Mouse (Mus musculus) hindbrain, embryonic 14.5 days (tissue): ENCODE results near the gene Thumpd3. TPM values are rescaled to one million over a fixed set of nuclear protein-coding genes. Genes with fewer than 3 reads are reported as not detected.

ENCODE experiments used
- ATAC-seq: fragments of 200-750 bp; cut with Nextera tagmentation; 2 replicates; pipeline ENCODE4 v1.8.0; 2017; ENCODE audit warnings: moderate number of reproducible peaks, mild to moderate bottlenecking, moderate TSS enrichment, moderate library complexity; ENCODE audit not compliant: low FRiP score
- DNase-seq: peaks from one replicate; pipeline ENCODE4 v3.0.0-alpha.2; 2015; ENCODE audit warnings: low spot score
- H3K27ac ChIP-seq: fragments of 300-500 bp; sonication (generic); 2 replicates; pipeline ENCODE4 v1.5.1; 2014; ENCODE audit warnings: mild to moderate bottlenecking, moderate library complexity
- H3K27me3 ChIP-seq: fragments of 300-500 bp; sonication (generic); 2 replicates; pipeline ENCODE4 v1.6.1; 2014; ENCODE audit warnings: mild to moderate bottlenecking, low read length, mixed read lengths; ENCODE audit not compliant: control insufficient read depth, insufficient read depth
- H3K36me3 ChIP-seq: fragments of 300-500 bp; sonication (generic); replicated peaks from 2 replicates; pipeline ENCODE4 v1.6.1; 2014; ENCODE audit not compliant: control insufficient read depth, insufficient read depth
- H3K4me1 ChIP-seq: fragments of 300-500 bp; sonication (generic); replicated peaks from 2 replicates; pipeline ENCODE4 v1.6.1; 2014; ENCODE audit warnings: antibody characterized with exemption, low read length, mixed read lengths; ENCODE audit not compliant: control insufficient read depth, insufficient read depth
- H3K4me2 ChIP-seq: fragments of 300-500 bp; sonication (generic); replicated peaks from 2 replicates; pipeline ENCODE4 v1.6.1; 2014; ENCODE audit warnings: mild to moderate bottlenecking, moderate library complexity
- H3K4me3 ChIP-seq: fragments of 300-500 bp; sonication (generic); replicated peaks from 2 replicates; pipeline ENCODE4 v1.5.1; 2014; ENCODE audit warnings: mild to moderate bottlenecking, low read length
- H3K9ac ChIP-seq: fragments of 300-500 bp; sonication (generic); 2 replicates; pipeline ENCODE4 v1.6.1; 2014
- H3K9me3 ChIP-seq: fragments of 300-500 bp; sonication (generic); 2 replicates; pipeline ENCODE4 v1.6.1; 2016; ENCODE audit warnings: low read length; ENCODE audit not compliant: control insufficient read depth
- WGBS: fragments of 180-500 bp; shearing (Covaris S2); extraction: QIAGEN DNeasy Blood & Tissue Kit; methylation state at CpG from one replicate; pipeline ENCODE4 v1.1.7; 2014; 5-methylcytosine and 5-hydroxymethylcytosine counted together
- polyA plus RNA-seq: library from polyadenylated mRNA; unstranded; fragments of >200 nt; fragmentation: Nextera tagmentation; extraction: Ambion mirVana; gene quantifications from 2 replicates; pipeline ENCODE4 v1.2.1, GENCODE M21; 2014

Thumpd3 gene
- polyA plus RNA-seq, 1 experiment from 2014 or later: 45.5 TPM

DNA sequence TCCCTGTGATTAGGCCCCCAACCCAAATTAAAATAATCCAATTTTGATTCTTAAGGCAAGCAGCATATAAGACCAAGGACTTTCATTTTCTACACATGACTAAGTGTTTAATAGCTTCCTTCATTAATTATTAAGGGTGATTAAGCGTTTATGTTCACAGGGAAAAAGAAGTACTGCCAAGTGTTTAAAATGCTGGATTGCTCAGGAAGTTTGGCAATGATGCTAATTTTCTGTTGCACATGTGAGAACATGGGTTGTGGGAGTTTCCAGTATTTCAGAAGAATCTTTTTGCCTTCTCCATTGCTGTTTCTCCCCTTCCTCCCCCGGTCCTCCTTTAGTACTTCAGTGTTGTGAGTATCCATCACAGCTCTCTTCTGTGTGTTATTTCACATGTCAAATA is 12.8 kb upstream of the Thumpd3 start:
- DNase-seq (no peak), ATAC-seq (no peak)
- H3K9ac ChIP-seq: no peak overlapping the region
- H3K36me3 ChIP-seq: no peaks in the 10 kb centered on the region
- H3K27me3 ChIP-seq: no peaks in the 10 kb centered on the region
- H3K27ac ChIP-seq: no peak overlapping the region
- no peak overlapping the region for H3K4me3 ChIP-seq
- 96% methylated on average over 2 of the region's 2 CpGs for WGBS
- H3K4me1 ChIP-seq: 0 out of 2 replicates have a peak, but pooled peaks cover 3% of the 10 kb centered on the region
- no peaks in the 10 kb centered on the region for H3K9me3 ChIP-seq
- H3K4me2 ChIP-seq: no peak overlapping the region

GRCm38 (mm10) chr6:113034466-113034865 is 11.6 kb upstream of the Thumpd3 start:
- H3K4me2 ChIP-seq: no peak overlapping the region
- no peaks in the 10 kb centered on the region for H3K9me3 ChIP-seq
- H3K36me3 ChIP-seq: no peaks in the 10 kb centered on the region
- H3K27ac ChIP-seq: no peak overlapping the region
- 91% methylated on average over 6 of the region's 6 CpGs for WGBS
- no peaks in the 10 kb centered on the region for H3K27me3 ChIP-seq
- no peak for ATAC-seq
- no peak for DNase-seq
- H3K4me1 ChIP-seq: 0 out of 2 replicates have a peak, but pooled peaks cover 3% of the 10 kb centered on the region
- no peak overlapping the region for H3K9ac ChIP-seq
- H3K4me3 ChIP-seq: no peak overlapping the region

- H3K36me3 ChIP-seq: no peaks in the 10 kb centered on the region
- H3K27ac ChIP-seq: no peak overlapping the region
- no peaks in the 10 kb centered on the region for H3K9me3 ChIP-seq
- 74% methylated on average over 4 of the region's 4 CpGs for WGBS
- no peak overlapping the region for H3K4me3 ChIP-seq
- H3K9ac ChIP-seq: no peak overlapping the region
- no peak for DNase-seq
- H3K27me3 ChIP-seq: no peaks in the 10 kb centered on the region
- ATAC-seq: no peak
- 0 out of 2 replicates have a peak, but pooled peaks cover 3% of the 10 kb centered on the region for H3K4me1 ChIP-seq
- H3K4me2 ChIP-seq: no peak overlapping the region
These were observed 9.4 kb upstream of the Thumpd3 start for GRCm38 (mm10) chr6:113036463-113037175.

DNA sequence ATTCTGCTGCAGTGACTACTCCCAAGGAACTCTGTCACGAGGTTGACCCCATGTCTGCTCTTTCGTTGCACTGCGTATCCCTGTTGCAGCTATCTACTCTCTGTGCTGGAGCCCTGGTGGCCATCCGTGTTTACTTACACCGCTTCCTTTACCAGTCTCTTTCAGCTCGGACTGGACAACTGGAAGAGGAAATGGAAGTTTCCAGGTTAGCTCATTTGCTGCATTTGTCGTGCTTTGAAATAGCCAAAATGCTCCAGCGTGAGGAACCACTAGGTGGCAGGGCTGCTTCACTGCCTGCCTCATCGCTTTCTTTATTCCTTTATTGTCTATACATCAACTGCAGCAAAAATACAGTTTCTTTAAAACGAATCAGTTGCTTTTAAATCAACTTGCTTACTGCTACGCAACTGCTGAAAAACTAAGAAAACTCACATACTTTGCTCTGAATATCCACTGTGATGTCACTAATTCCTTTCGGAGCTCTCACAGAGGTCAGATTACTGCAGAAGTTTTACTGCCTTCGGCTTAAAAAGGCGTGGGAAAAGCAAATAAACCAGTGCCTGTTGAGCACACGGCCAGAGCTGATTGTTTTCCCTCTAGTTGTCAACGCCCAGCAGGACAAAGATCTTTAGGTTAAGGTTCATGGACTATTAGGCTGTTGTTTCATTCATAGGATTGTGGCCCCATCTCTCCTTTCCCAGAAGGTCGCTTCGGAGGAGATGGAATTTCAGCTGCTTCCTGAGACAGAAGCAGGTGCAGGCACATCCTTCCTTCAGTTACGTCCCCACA is 7.9 kb upstream of the Thumpd3 start:
- peak overlapping the region; percentile 39 for H3K9ac ChIP-seq
- 11% methylated on average over 19 of the region's 19 CpGs for WGBS
- peak overlapping the region; percentile 43 for H3K27ac ChIP-seq

DNA sequence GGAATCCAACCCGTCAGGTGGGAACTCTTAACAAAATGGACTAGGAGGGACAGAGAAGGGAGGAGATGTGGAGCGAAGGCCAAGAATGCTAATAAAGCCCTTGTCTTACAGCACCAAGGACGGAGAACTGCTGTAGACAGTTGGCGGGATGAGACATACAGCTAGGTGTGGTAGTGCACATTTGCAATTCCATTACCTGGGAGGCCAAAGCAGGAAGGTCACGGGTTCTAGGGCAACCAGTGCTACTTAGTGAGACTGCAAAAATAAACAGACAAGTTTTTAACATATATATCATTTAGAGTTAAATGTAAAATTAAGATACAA is 7.3 kb upstream of the Thumpd3 start:
- H3K4me3 ChIP-seq: no peak overlapping the region
- DNase-seq (no peak), ATAC-seq (no peak)
- peak overlapping the region; percentile 42 for H3K4me2 ChIP-seq
- H3K36me3 ChIP-seq: no peaks in the 10 kb centered on the region
- 0 out of 2 replicates have a peak, but pooled peaks cover 3% of the 10 kb centered on the region for H3K4me1 ChIP-seq
- peak overlapping the region; percentile 39 for H3K9ac ChIP-seq
- no peaks in the 10 kb centered on the region for H3K27me3 ChIP-seq
- peak overlapping the region; percentile 43; the same call in 1 of the 2 replicates for H3K27ac ChIP-seq
- 46% methylated on average over 5 of the region's 5 CpGs for WGBS
- no peaks in the 10 kb centered on the region for H3K9me3 ChIP-seq

More for the DNA sequence above, 7.9 kb upstream of the Thumpd3 start:
- no peaks in the 10 kb centered on the region for H3K36me3 ChIP-seq
- H3K4me1 ChIP-seq: 0 out of 2 replicates have a peak, but pooled peaks cover 3% of the 10 kb centered on the region
- ATAC-seq (peak; percentile 46; the same call in 1 of the 2 replicates), DNase-seq (peak; percentile 83)
- H3K27me3 ChIP-seq: no peaks in the 10 kb centered on the region
- no peaks in the 10 kb centered on the region for H3K9me3 ChIP-seq
- no peak overlapping the region for H3K4me3 ChIP-seq
- H3K4me2 ChIP-seq: peak overlapping the region; percentile 42

- ATAC-seq: no peak
- Histone ChIP-seq H3K9me3 (no peaks in the 10 kb centered on the region), H3K27ac (no peak overlapping the region), H3K27me3 (no peaks in the 10 kb centered on the region), H3K36me3 (no peaks in the 10 kb centered on the region), H3K9ac (no peak overlapping the region), H3K4me3 (no peak overlapping the region), H3K4me1 (peaks cover 6% of the 10 kb centered on the region), H3K4me2 (no peak overlapping the region)
- 87% methylated on average over 2 of the region's 2 CpGs for WGBS
- no peak for DNase-seq
These were observed 5.7 kb upstream of the Thumpd3 start for GRCm38 (mm10) chr6:113040319-113040718.

DNA sequence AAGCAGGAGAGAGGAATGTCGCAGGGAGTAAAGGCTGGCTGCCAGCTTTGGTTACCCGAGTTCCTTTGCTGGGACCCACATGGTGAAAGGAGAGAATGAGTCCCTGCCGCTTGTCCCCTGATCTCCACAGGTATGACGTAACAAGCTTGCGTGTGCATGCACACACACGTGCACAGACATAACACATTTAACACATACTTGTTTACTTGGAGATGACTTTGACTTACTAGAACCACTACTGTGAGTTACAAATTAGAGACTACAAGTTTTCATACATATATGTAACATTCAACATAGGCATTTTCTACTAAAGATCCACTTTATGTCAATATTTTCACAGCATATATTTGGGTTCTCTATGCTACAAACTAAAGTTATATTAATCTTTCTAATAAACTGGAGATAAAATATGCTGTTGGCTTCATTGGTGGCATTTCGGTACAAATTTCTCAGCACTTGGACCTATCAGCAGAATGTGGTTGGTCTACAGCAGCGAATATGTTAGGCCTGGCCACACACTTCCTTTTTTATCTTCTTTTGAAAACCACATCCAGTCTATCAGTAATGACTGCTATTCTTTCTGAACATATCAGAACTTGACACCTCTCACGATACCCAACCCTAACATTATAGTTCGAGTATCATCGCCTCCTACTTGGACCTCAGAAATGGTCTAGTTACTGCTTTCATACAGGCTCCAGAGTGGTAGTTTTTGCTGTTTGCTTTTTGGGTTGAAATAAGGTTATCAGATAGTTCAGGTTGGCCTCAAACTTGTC is 4.6 kb upstream of the Thumpd3 start:
- no peaks in the 10 kb centered on the region for H3K9me3 ChIP-seq
- no peaks in the 10 kb centered on the region for H3K27me3 ChIP-seq
- H3K9ac ChIP-seq: no peak overlapping the region
- H3K36me3 ChIP-seq: no peaks in the 10 kb centered on the region
- no peak overlapping the region for H3K4me3 ChIP-seq
- H3K27ac ChIP-seq: no peak overlapping the region
- H3K4me2 ChIP-seq: no peak overlapping the region
- 88% methylated on average over 11 of the region's 11 CpGs for WGBS
- H3K4me1 ChIP-seq: peaks cover 9% of the 10 kb centered on the region
- ATAC-seq (no peak), DNase-seq (no peak)

- peak; percentile 31; the same call in 1 of the 2 replicates for ATAC-seq
These were observed 450 bp upstream of the Thumpd3 start for GRCm38 (mm10) chr6:113045575-113045974.

More at GRCm38 (mm10) chr6:113045575-113045974, 450 bp upstream of the Thumpd3 start:
- Histone ChIP-seq H3K4me2 (peak overlapping the region; percentile 96), H3K9me3 (no peaks in the 10 kb centered on the region), H3K4me1 (peaks cover 24% of the 10 kb centered on the region), H3K27ac (peak overlapping the region; percentile 83), H3K4me3 (peak overlapping the region; percentile 83), H3K36me3 (peaks cover 22% of the 10 kb centered on the region), H3K9ac (peak overlapping the region; percentile 81), H3K27me3 (no peaks in the 10 kb centered on the region)
- peak; percentile 30 for DNase-seq
- WGBS: 2% methylated on average over 11 of the region's 11 CpGs
